Mouse (Mus musculus) cortical plate, adult 2 months (tissue): ENCODE measurements at regions not wholly inside any gene's neighbourhood (a gene's known extent, or its start where the extent isn't known, plus 50 kb on each side); places are given as distances from the start of the nearest gene placed in this dataset.

ENCODE experiments used
- CTCF ChIP-seq: fragments of 200-500 bp; IDR thresholded peaks from 2 replicates; pipeline ENCODE4 v1.5.1; 2011; ENCODE audit warnings: mild to moderate bottlenecking, control low read depth, low read length; ENCODE audit not compliant: insufficient read depth; ENCODE audit errors: extremely low read depth
- POLR2A ChIP-seq: fragments of 200-500 bp; IDR thresholded peaks from 2 replicates; pipeline ENCODE4 v1.6.1; 2011; ENCODE audit warnings: mild to moderate bottlenecking, low read length, control low read depth; ENCODE audit not compliant: insufficient read depth; ENCODE audit errors: extremely low read depth

DNA sequence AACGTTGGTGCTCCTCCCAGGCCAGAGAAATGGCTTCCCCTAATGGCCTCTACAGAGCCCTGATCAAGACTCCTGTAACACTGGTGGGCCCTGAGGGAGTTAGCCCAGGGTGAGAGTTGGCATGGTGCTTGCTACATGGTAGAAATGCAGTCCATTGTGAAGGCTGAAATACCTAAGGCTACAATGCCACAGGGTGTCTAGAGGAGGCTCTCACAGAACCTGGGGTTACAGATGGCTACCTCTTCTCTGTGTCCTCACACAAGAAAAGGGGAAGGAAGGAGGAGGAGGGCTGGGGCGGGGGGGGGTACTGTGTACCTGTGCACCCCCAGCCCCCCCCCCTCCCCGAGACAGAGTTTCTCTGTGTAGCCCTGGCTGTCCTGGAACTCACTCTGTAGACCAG, 72.8 kb downstream of the Zfp706 start:
- TF ChIP-seq CTCF: no peak
- TF ChIP-seq POLR2A: no peak
